Mouse (Mus musculus): Measurements from ENCODE around the gene Lamtor4.
A peak's percentile ranks its signal among the peaks of the same experiment; 100 is the strongest.
"Not testable (repeated sequence)": the region's sequence is repeated elsewhere in the genome, so short reads cannot be mapped to it uniquely, and the experiment has no call there.

Lamtor4 gene

GRCm38 (mm10) chr5:138255353-138256093 is at the start of gene Lamtor4:
Gene Lamtor4 (plus strand): TSS chr5:138255482.
- peak; percentile 94 for DNase-seq

- DNase-seq = no peak
Observed at GRCm38 (mm10) chr5:138207253-138207652, 48.0 kb upstream of the Lamtor4 start.

GRCm38 (mm10) chr5:138207873-138208272 is 47.4 kb upstream of the Lamtor4 start:
- DNase-seq = no peak

- not testable (repeated sequence) for DNase-seq
Observed at GRCm38 (mm10) chr5:138216632-138217031, 38.6 kb upstream of the Lamtor4 start.

- no peak for DNase-seq
Observed at GRCm38 (mm10) chr5:138219864-138220263, 35.4 kb upstream of the Lamtor4 start.

GRCm38 (mm10) chr5:138222111-138222510 is 33.2 kb upstream of the Lamtor4 start:
- peak; percentile 50 for DNase-seq

GRCm38 (mm10) chr5:138223287-138223686 is 32.0 kb upstream of the Lamtor4 start:
- no peak for DNase-seq

- DNase-seq = no peak
Observed at GRCm38 (mm10) chr5:138225700-138226099, 29.6 kb upstream of the Lamtor4 start, which contains the start of gene Nxpe5. Gene Nxpe5 (plus strand): TSS chr5:138225898.

- no peak for DNase-seq
Observed at GRCm38 (mm10) chr5:138226491-138226890, 28.8 kb upstream of the Lamtor4 start.

GRCm38 (mm10) chr5:138227367-138227766 is 27.9 kb upstream of the Lamtor4 start:
- no peak for DNase-seq

- DNase-seq = no peak
Observed at GRCm38 (mm10) chr5:138228026-138228425, 27.3 kb upstream of the Lamtor4 start.

GRCm38 (mm10) chr5:138229511-138229910 is 25.8 kb upstream of the Lamtor4 start:
- no peak for DNase-seq

GRCm38 (mm10) chr5:138233778-138234177 is 21.5 kb upstream of the Lamtor4 start:
- DNase-seq = no peak

GRCm38 (mm10) chr5:138234224-138234623 is 21.1 kb upstream of the Lamtor4 start:
- no peak for DNase-seq

GRCm38 (mm10) chr5:138241511-138241910 is 13.8 kb upstream of the Lamtor4 start:
- no peak for DNase-seq

GRCm38 (mm10) chr5:138251144-138251543 is 4.1 kb upstream of the Lamtor4 start:
- DNase-seq = no peak

- DNase-seq = no peak
Observed at GRCm38 (mm10) chr5:138253061-138253460, 2.2 kb upstream of the Lamtor4 start.

GRCm38 (mm10) chr5:138256094-138256467 is 799 bp downstream of the Lamtor4 start:
- DNase-seq = no peak

- no peak for DNase-seq
Observed at GRCm38 (mm10) chr5:138256966-138257584, 1.8 kb downstream of the Lamtor4 start.

GRCm38 (mm10) chr5:138257585-138257978 is 2.3 kb downstream of the Lamtor4 start:
- DNase-seq = no peak

GRCm38 (mm10) chr5:138258078-138258477 is 2.8 kb downstream of the Lamtor4 start:
- DNase-seq = no peak

- DNase-seq = no peak
Observed at GRCm38 (mm10) chr5:138258542-138258941, 3.3 kb downstream of the Lamtor4 start.

GRCm38 (mm10) chr5:138258993-138259392 is 3.7 kb downstream of the Lamtor4 start:
- DNase-seq = no peak

- no peak for DNase-seq
Observed at GRCm38 (mm10) chr5:138260051-138260450, 4.8 kb downstream of the Lamtor4 start.

- no peak for DNase-seq
Observed at GRCm38 (mm10) chr5:138260834-138261233, 5.6 kb downstream of the Lamtor4 start.

Measured in cerebellum, adult 11 months (tissue).